8 mouse cellular contexts compared by ENCODE assay signal in the genomic region with DNA sequence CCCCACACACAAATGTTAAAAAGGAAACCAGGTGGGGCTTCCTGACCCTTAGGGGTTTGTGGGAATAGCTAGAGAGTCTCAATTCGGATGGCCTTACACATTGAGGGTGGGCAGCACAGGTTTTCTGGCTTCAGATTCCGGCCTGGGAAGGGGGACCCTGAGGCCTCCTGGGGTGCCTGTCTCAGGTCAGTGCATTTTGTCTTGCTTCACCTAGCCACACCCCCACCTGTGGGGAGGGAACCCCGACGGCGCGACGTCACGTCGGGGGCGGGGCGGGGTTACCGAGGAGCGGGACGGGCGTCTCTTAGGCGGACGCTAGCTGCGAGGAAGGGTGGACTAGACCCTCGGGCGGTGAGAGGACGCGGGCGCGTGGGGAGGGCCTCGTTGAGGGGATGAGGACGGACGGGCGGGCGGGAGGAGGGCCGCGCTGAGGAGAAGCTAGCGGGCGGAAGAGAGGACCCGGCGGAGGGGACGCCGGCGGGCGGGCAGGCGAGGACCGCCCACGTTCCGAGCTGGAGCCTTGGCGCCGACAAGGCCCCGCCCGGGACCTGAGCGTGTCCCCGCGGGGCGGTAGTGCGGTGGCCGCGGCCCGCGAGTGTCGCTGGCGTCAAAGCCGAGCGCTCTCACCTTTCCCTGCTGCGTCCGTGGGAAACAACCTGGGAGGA. TPM values are rescaled to one million over a fixed set of nuclear protein-coding genes. Genes with fewer than 3 reads are reported as not detected.
DNase-seq lines count a peak whose midpoint lies in the region; ATAC-seq and TF ChIP-seq lines count a peak whose summit lies in the region.

A gene (plus strand): TSS at position 275 of the 665 bp plus-strand sequence.

- H3K4me2 ChIP-seq in hindbrain, postnatal 0 days (ENCODE audit: low read depth, low read length) = peak within 1 kb of the TSS; percentile 59

- H3K4me1 ChIP-seq in hindbrain, postnatal 0 days (ENCODE audit: insufficient read depth, low read length) = no peaks in the 10 kb centered on the region

- peak within 1 kb of the TSS; percentile 69 for H3K9ac ChIP-seq in hindbrain, postnatal 0 days (replicated peaks; ENCODE audit: low read length)

- H3K36me3 ChIP-seq in hindbrain, postnatal 0 days (ENCODE audit: insufficient read depth, low read length) = peaks cover 47% of the 10 kb centered on the region

- DNase-seq in adipocyte (ENCODE audit: low spot score) = peak; percentile 74
- peak; percentile 69 to 82 for DNase-seq in cerebellum, postnatal 36 days
- peak; percentile 63 for DNase-seq in gastrocnemius, postnatal 10 days
- DNase-seq in hindbrain, postnatal 0 days (ENCODE audit: low spot score) = peak; percentile 88
- DNase-seq in left cerebral cortex, postnatal 14 days (ENCODE audit: low spot score in 2 of 2) = peak in 1 of 2 experiments; percentile 54
- DNase-seq in right cerebral cortex, postnatal 10 days (ENCODE audit: low spot score in 2 of 2) = peak; percentile 67 to 75
- DNase-seq in urinary bladder, postnatal 25 days (ENCODE audit: low spot score) = peak; percentile 64

- intact Hi-C loops in left cerebral cortex, postnatal 14 days (cut with DNase I) = loop anchor here (5.0 kb wide), 2 partner anchors 69 to 84 kb away; a partner anchor contains a TSS

- peak; percentile 93 for ATAC-seq in hindbrain, postnatal 0 days
- ATAC-seq in megakaryocyte progenitor cell, adult 5-6 weeks (replicated peaks; ENCODE audit: poor library complexity) = peak; percentile 69

- peak within 1 kb of the TSS; percentile 82 for H3K27ac ChIP-seq in hindbrain, postnatal 0 days

- no peaks in the 10 kb centered on the region for H3K9me3 ChIP-seq in hindbrain, postnatal 0 days (ENCODE audit: low read length)

- no peaks in the 10 kb centered on the region for H3K27me3 ChIP-seq in hindbrain, postnatal 0 days (ENCODE audit: insufficient read depth, low read length)

- peak within 1 kb of the TSS; percentile 67 for H3K4me3 ChIP-seq in hindbrain, postnatal 0 days (ENCODE audit: low read length)

- TF ChIP-seq CTCF in hindbrain, postnatal 0 days (IDR thresholded peaks at IDR 0.05; ENCODE audit: low read depth) = no peak

- 2% methylated on average over 55 of the region's 62 CpGs for WGBS in hindbrain, postnatal 0 days

RNA-seq across cellular contexts. Expression of the gene that starts here (rescaled TPM):
- total RNA-seq in gastrocnemius, postnatal 10 days (2021) = 10 to 100 TPM in 1 of 2 experiments, 1 to 10 TPM in 1; 8.1 to 11.7 TPM
- 21.1 and 22.5 TPM in 2 replicates for total RNA-seq in hindbrain, postnatal 0 days (2014; rRNA removed)
- 35.8 and 36.8 TPM in 2 replicates for polyA plus RNA-seq in hindbrain, postnatal 0 days (2015; fragmentation: Nextera tagmentation; extraction: Ambion mirVana)
- 10 to 100 TPM; 28.0 to 28.3 TPM for total RNA-seq in left cerebral cortex, postnatal 14 days (2021)
- 20.9 and 25.5 TPM in 2 replicates for total RNA-seq in megakaryocyte progenitor cell, adult 5-6 weeks (2015)
- total RNA-seq in megakaryocyte progenitor cell, adult 5-6 weeks (2017) = 34.5 and 37.8 TPM in 2 replicates
